In genomic region chr9:46636261-46637010, GRCm38 (mm10) we compare ENCODE assay signal across 16 mouse cellular contexts.
DNase-seq lines count a peak whose midpoint lies in the region; ATAC-seq and TF ChIP-seq lines count a peak whose summit lies in the region.
"Had no signal": no experiment of that assay in that cellular context is flagged by ENCODE, and none has a peak within 500 bp of the region (broad histone marks: within the 10 kb centered on the region; RNA-seq: fewer than 3 reads in every experiment).

No protein-coding gene starts in this region.

- H3K9ac ChIP-seq in hindbrain, embryonic 11.5 days (ENCODE audit: low read depth, low read length), result no peak overlapping the region
- H3K9ac ChIP-seq in hindbrain, embryonic 12.5 days, result no peak overlapping the region
- no peak overlapping the region for H3K9ac ChIP-seq in neural tube, embryonic 11.5 days (ENCODE audit: low read length)
- H3K9ac ChIP-seq in hindbrain, embryonic 16.5 days (ENCODE audit: low read depth, low read length), result no peak overlapping the region
- H3K9ac ChIP-seq: limb, embryonic 12.5 days had no signal

- H3K36me3 ChIP-seq in hindbrain, embryonic 11.5 days (ENCODE audit: control insufficient read depth, insufficient read depth, low read length), result no peaks in the 10 kb centered on the region
- H3K36me3 ChIP-seq in hindbrain, embryonic 12.5 days, result no peaks in the 10 kb centered on the region
- no peaks in the 10 kb centered on the region for H3K36me3 ChIP-seq in neural tube, embryonic 11.5 days (ENCODE audit: control insufficient read depth, insufficient read depth, low read length)
- no peaks in the 10 kb centered on the region for H3K36me3 ChIP-seq in hindbrain, embryonic 16.5 days (ENCODE audit: control insufficient read depth, insufficient read depth, low read length)
- H3K36me3 ChIP-seq: heart, embryonic 10.5 days; limb, embryonic 12.5 days had no signal

- no peaks in the 10 kb centered on the region for H3K9me3 ChIP-seq in hindbrain, embryonic 11.5 days (ENCODE audit: control insufficient read depth, low read length)
- H3K9me3 ChIP-seq in hindbrain, embryonic 12.5 days (replicated peaks), result no peaks in the 10 kb centered on the region
- H3K9me3 ChIP-seq in neural tube, embryonic 11.5 days (ENCODE audit: control insufficient read depth, low read length), result no peaks in the 10 kb centered on the region
- no peaks in the 10 kb centered on the region for H3K9me3 ChIP-seq in hindbrain, embryonic 16.5 days (ENCODE audit: control insufficient read depth, low read length)
- H3K9me3 ChIP-seq: heart, embryonic 10.5 days; limb, embryonic 12.5 days had no signal

- no peak for ATAC-seq in hindbrain, embryonic 11.5 days (ENCODE audit: low FRiP score)
- ATAC-seq in hindbrain, embryonic 12.5 days (ENCODE audit: low FRiP score), result no peak
- ATAC-seq in neural tube, embryonic 11.5 days (ENCODE audit: insufficient read depth, low FRiP score, low TSS enrichment), result no peak
- peak; percentile 71 for ATAC-seq in hindbrain, embryonic 16.5 days
- ATAC-seq: midbrain, embryonic 16.5 days had no signal

- DNase-seq in hindbrain, embryonic 11.5 days (ENCODE audit: low spot score), result peak; percentile 32
- DNase-seq in neural tube, embryonic 11.5 days (ENCODE audit: low spot score), result no peak
- no peak for DNase-seq in neural tube, embryonic 10.5 days (ENCODE audit: extremely low spot score, low spot score)
- peak; percentile 79 to 85 for DNase-seq in cerebellum, adult 2 months
- no peak for DNase-seq in layer of hippocampus, adult 8-10 months (ENCODE audit: low spot score in 2 of 2)
- DNase-seq in ovary, postnatal 36 days (ENCODE audit: low spot score), result no peak
- DNase-seq: gastrocnemius, postnatal 25 days; heart, postnatal 36 days; kidney, adult 9 months; lung, postnatal 36 days; right cerebral cortex, postnatal 14 days had no signal

- WGBS in hindbrain, embryonic 11.5 days, result 67% methylated on average over 8 of the region's 8 CpGs
- 56% methylated on average over 8 of the region's 8 CpGs for WGBS in hindbrain, embryonic 12.5 days
- WGBS in neural tube, embryonic 11.5 days, result 64% methylated on average over 8 of the region's 8 CpGs
- 19% methylated on average over 8 of the region's 8 CpGs for WGBS in cerebellum, adult 2 months
- WGBS in hindbrain, embryonic 16.5 days, result 41% methylated on average over 8 of the region's 8 CpGs

- H3K27me3 ChIP-seq in hindbrain, embryonic 11.5 days (ENCODE audit: control insufficient read depth, insufficient read depth, low read length), result no peaks in the 10 kb centered on the region
- no peaks in the 10 kb centered on the region for H3K27me3 ChIP-seq in hindbrain, embryonic 12.5 days
- H3K27me3 ChIP-seq in neural tube, embryonic 11.5 days (ENCODE audit: control insufficient read depth, insufficient read depth, low read length), result no peaks in the 10 kb centered on the region
- no peaks in the 10 kb centered on the region for H3K27me3 ChIP-seq in cerebellum, adult 2 months (ENCODE audit: control insufficient read depth, insufficient read depth, low read length)
- no peaks in the 10 kb centered on the region for H3K27me3 ChIP-seq in hindbrain, embryonic 16.5 days (replicated peaks; ENCODE audit: control insufficient read depth, insufficient read depth, low read length)

- H3K27ac ChIP-seq in hindbrain, embryonic 11.5 days (ENCODE audit: low read depth, low read length), result no peak overlapping the region
- no peak overlapping the region for H3K27ac ChIP-seq in hindbrain, embryonic 12.5 days
- 0 out of 2 replicates have a peak overlapping the region, but pooled peaks have one; percentile 27 for H3K27ac ChIP-seq in neural tube, embryonic 11.5 days (ENCODE audit: low read depth, low read length)
- peak overlapping the region; percentile 23 for H3K27ac ChIP-seq in cerebellum, adult 2 months (ENCODE audit: insufficient read depth, low read length)
- no peak overlapping the region for H3K27ac ChIP-seq in hindbrain, embryonic 16.5 days (ENCODE audit: low read depth, low read length)
- H3K27ac ChIP-seq: heart, embryonic 10.5 days; limb, embryonic 12.5 days had no signal

- TF ChIP-seq POLR2A in cerebellum, adult 2 months (IDR thresholded peaks at IDR 0.05; ENCODE audit: borderline replicate concordance, insufficient read depth, low read length), result no peak

- no peak overlapping the region for H3K4me2 ChIP-seq in hindbrain, embryonic 11.5 days (replicated peaks; ENCODE audit: low read depth, low read length)
- no peak overlapping the region for H3K4me2 ChIP-seq in hindbrain, embryonic 12.5 days (replicated peaks)
- no peak overlapping the region for H3K4me2 ChIP-seq in neural tube, embryonic 11.5 days (ENCODE audit: low read depth)
- H3K4me2 ChIP-seq in hindbrain, embryonic 16.5 days (ENCODE audit: low read length), result no peak overlapping the region
- H3K4me2 ChIP-seq: limb, embryonic 12.5 days had no signal

- H3K4me3 ChIP-seq in hindbrain, embryonic 11.5 days (ENCODE audit: low read depth, low read length), result no peak overlapping the region
- H3K4me3 ChIP-seq in hindbrain, embryonic 12.5 days, result no peak overlapping the region
- H3K4me3 ChIP-seq in neural tube, embryonic 11.5 days (ENCODE audit: low read depth, low read length), result no peak overlapping the region
- H3K4me3 ChIP-seq in cerebellum, adult 2 months (replicated peaks; ENCODE audit: insufficient read depth, low read depth, low read length), result no peak overlapping the region
- H3K4me3 ChIP-seq in hindbrain, embryonic 16.5 days (ENCODE audit: low read length), result no peak overlapping the region
- H3K4me3 ChIP-seq: heart, embryonic 10.5 days; limb, embryonic 12.5 days had no signal

- no peaks in the 10 kb centered on the region for H3K4me1 ChIP-seq in hindbrain, embryonic 11.5 days (replicated peaks; ENCODE audit: control insufficient read depth, insufficient read depth, low read length)
- H3K4me1 ChIP-seq in hindbrain, embryonic 12.5 days, result peaks cover 7% of the 10 kb centered on the region
- no peaks in the 10 kb centered on the region for H3K4me1 ChIP-seq in neural tube, embryonic 11.5 days (ENCODE audit: control insufficient read depth, insufficient read depth, low read length)
- H3K4me1 ChIP-seq in cerebellum, adult 2 months (ENCODE audit: control insufficient read depth, insufficient read depth, low read length), result peaks cover 24% of the 10 kb centered on the region
- no peaks in the 10 kb centered on the region for H3K4me1 ChIP-seq in hindbrain, embryonic 16.5 days (ENCODE audit: control insufficient read depth, insufficient read depth, low read depth, low read length)
- H3K4me1 ChIP-seq: heart, embryonic 10.5 days; limb, embryonic 12.5 days had no signal

- no peak for TF ChIP-seq CTCF in cerebellum, adult 2 months (IDR thresholded peaks at IDR 0.05; ENCODE audit: borderline replicate concordance, insufficient read depth, low read depth, low read length)

Comparison
In these comparisons a context has a peak if more than half of its experiments do, and no peak if none do; other contexts are left out.
1. DNase-seq: peak in hindbrain, embryonic 11.5 days (single experiment) and cerebellum, adult 2 months (2 of 2); none in neural tube, embryonic 11.5 days (single experiment), neural tube, embryonic 10.5 days (single experiment), layer of hippocampus, adult 8-10 months (0 of 2) and ovary, postnatal 36 days (single experiment).
2. H3K27ac ChIP-seq: peak in neural tube, embryonic 11.5 days (single experiment) and cerebellum, adult 2 months (single experiment); none in hindbrain, embryonic 11.5 days (single experiment), hindbrain, embryonic 12.5 days (single experiment) and hindbrain, embryonic 16.5 days (single experiment).